Mouse (Mus musculus): ENCODE data around the gene Slc9a1. TPM values are rescaled to one million over a fixed set of nuclear protein-coding genes. Genes with fewer than 3 reads are reported as not detected.

The Slc9a1 gene
- total and polyA plus RNA-seq, 3 experiments, result 3.1 to 14.0 TPM; not detected in 1

DNA sequence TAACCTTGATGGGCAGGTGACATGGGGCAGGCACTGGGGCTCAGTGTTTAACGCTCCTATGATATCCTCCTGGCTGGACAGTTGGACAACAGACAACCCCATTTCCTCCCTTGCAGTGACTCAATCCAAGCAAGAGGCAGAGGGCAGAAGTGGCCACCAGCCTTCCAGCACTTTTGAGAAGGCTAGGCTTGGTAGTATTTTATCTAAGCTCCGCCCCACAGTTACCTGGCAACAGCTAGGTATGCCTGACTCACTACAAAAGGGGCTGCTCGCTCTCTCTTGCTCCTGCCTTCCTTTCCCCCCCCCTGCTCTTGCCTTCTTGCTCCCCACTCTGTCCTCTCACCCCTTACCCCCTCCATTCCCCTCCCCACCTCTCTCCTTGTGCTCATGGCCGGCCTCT, 91.9 kb downstream of the Slc9a1 start:
- no peak overlapping the region for H3K9ac ChIP-seq (ENCODE audit: control insufficient read depth, low read depth, low read length, poor library complexity, severe bottlenecking)
- no peaks in the 10 kb centered on the region for H3K27me3 ChIP-seq (ENCODE audit: control insufficient read depth in 1 of 2, insufficient read depth in 2 of 2, low read length in 2 of 2)
- no peak for DNase-seq (ENCODE audit: low read depth, low spot score)
- no peak overlapping the region for H3K27ac ChIP-seq (ENCODE audit: control insufficient read depth, low read depth, low read length)
- TF ChIP-seq CTCF (IDR thresholded peaks at IDR 0.05 in 2 of 3, conservative IDR thresholded peaks at IDR 0.05 in 1 of 3; ENCODE audit: control insufficient read depth in 1 of 3, insufficient read depth in 1 of 3, low read depth in 2 of 3, low read length in 3 of 3, poor library complexity in 1 of 3, severe bottlenecking in 1 of 3) (no peak), MXI1 (IDR thresholded peaks at IDR 0.05; ENCODE audit: low read depth, low read length) (no peak), NRF1 (IDR thresholded peaks at IDR 0.05; ENCODE audit: insufficient read depth, low read depth, low read length, poor library complexity, severe bottlenecking) (no peak), ZC3H11A (IDR thresholded peaks at IDR 0.05; ENCODE audit: low read depth, low read length) (no peak), NELFE (IDR thresholded peaks at IDR 0.05; ENCODE audit: low read depth, low read length) (no peak), POLR2AphosphoS5 (IDR thresholded peaks at IDR 0.05; ENCODE audit: borderline replicate concordance, low read depth, low read length) (no peak), MYC (IDR thresholded peaks at IDR 0.05; ENCODE audit: low read depth, low read length) (no peak), HCFC1 (IDR thresholded peaks at IDR 0.05; ENCODE audit: low read depth, low read length) (no peak), USF1 (IDR thresholded peaks at IDR 0.05; ENCODE audit: low read depth, low read length) (no peak), ZKSCAN1 (IDR thresholded peaks at IDR 0.05; ENCODE audit: low read depth, low read length) (no peak), MAX (IDR thresholded peaks at IDR 0.05; ENCODE audit: low read length) (no peak), RCOR1 (IDR thresholded peaks at IDR 0.05; ENCODE audit: low read depth, low read length) (no peak), GABPA (IDR thresholded peaks at IDR 0.05; ENCODE audit: low read depth, low read length) (no peak)
- no peaks in the 10 kb centered on the region for H3K36me3 ChIP-seq (ENCODE audit: control insufficient read depth in 1 of 2, insufficient read depth in 2 of 2, low read length in 2 of 2)
- H3K9me3 ChIP-seq (replicated peaks; ENCODE audit: insufficient read depth, low read length), result no peaks in the 10 kb centered on the region
- H3K79me2 ChIP-seq (ENCODE audit: control insufficient read depth, insufficient read depth, low read length, poor library complexity), result no peaks in the 10 kb centered on the region
- peaks cover 0 to 5% of the 10 kb centered on the region in 2 experiments; a peak in 2 of 4 replicates for H3K4me1 ChIP-seq (ENCODE audit: control insufficient read depth in 1 of 2, insufficient read depth in 2 of 2, low read length in 2 of 2)
- no peak overlapping the region for H3K4me3 ChIP-seq (ENCODE audit: control insufficient read depth in 1 of 2, insufficient read depth in 1 of 2, low read depth in 2 of 2, low read length in 2 of 2)

GRCm38 (mm10) chr4:133463184-133463583, 93.7 kb downstream of the Slc9a1 start:
- H3K9ac ChIP-seq (ENCODE audit: control insufficient read depth, low read depth, low read length, poor library complexity, severe bottlenecking), result no peak overlapping the region
- peaks cover 0 to 7% of the 10 kb centered on the region in 2 experiments; a peak in 2 of 4 replicates for H3K4me1 ChIP-seq (ENCODE audit: control insufficient read depth in 1 of 2, insufficient read depth in 2 of 2, low read length in 2 of 2)
- no peak overlapping the region for H3K27ac ChIP-seq (ENCODE audit: control insufficient read depth, low read depth, low read length)
- H3K9me3 ChIP-seq (replicated peaks; ENCODE audit: insufficient read depth, low read length), result no peaks in the 10 kb centered on the region
- H3K4me3 ChIP-seq (ENCODE audit: control insufficient read depth in 1 of 2, insufficient read depth in 1 of 2, low read depth in 2 of 2, low read length in 2 of 2), result no peak overlapping the region
- no peaks in the 10 kb centered on the region; a peak in 1 of 4 replicates for H3K36me3 ChIP-seq (ENCODE audit: control insufficient read depth in 1 of 2, insufficient read depth in 2 of 2, low read length in 2 of 2)
- peak; percentile 36 for DNase-seq (ENCODE audit: low read depth, low spot score)
- H3K79me2 ChIP-seq (ENCODE audit: control insufficient read depth, insufficient read depth, low read length, poor library complexity), result no peaks in the 10 kb centered on the region
- TF ChIP-seq E2F4 (IDR thresholded peaks at IDR 0.05; ENCODE audit: borderline replicate concordance, low read depth, low read length), result no peak
- TF ChIP-seq ETS1 (IDR thresholded peaks at IDR 0.05; ENCODE audit: low read depth, low read length), result no peak
- no peak for TF ChIP-seq BHLHE40 (IDR thresholded peaks at IDR 0.05; ENCODE audit: borderline replicate concordance, low read depth, low read length)
- no peak for TF ChIP-seq TBP (IDR thresholded peaks at IDR 0.05; ENCODE audit: low read depth, low read length)
- TF ChIP-seq NRF1 (IDR thresholded peaks at IDR 0.05; ENCODE audit: insufficient read depth, low read depth, low read length, poor library complexity, severe bottlenecking), result no peak
- no peak for TF ChIP-seq KAT2A (conservative IDR thresholded peaks at IDR 0.05; ENCODE audit: low read depth, low read length)
- no peak for TF ChIP-seq TCF12 (IDR thresholded peaks at IDR 0.05; ENCODE audit: low read depth, low read length)
- H3K27me3 ChIP-seq (ENCODE audit: control insufficient read depth in 1 of 2, insufficient read depth in 2 of 2, low read length in 2 of 2), result no peaks in the 10 kb centered on the region
